8 mouse cellular contexts compared by ENCODE assay signal in the genomic region with DNA sequence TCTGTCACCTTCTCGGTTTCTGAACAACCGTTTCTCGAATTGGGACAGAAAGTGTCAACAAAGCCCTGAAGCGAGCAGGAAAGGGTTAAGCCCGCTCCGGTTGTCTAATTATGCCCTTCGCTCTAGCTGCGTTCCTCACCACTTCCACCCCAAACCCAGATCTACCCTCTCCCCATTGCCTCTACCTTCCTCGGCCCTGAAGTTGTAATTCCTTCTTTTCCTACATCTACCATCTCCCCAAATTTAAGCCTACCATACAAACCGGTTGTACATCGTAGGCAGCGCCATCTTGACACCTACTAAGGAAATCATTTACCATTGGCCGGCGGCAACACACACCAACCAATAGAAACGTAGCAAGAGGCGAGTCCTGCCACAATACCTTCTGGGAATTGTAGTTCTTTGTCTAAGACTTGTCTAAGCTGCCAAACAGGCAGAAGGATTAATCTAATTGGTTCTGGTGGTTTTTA. TPM values are rescaled to one million over a fixed set of nuclear protein-coding genes. Genes with fewer than 3 reads are reported as not detected.
DNase-seq lines count a peak whose midpoint lies in the region; ATAC-seq lines count a peak whose summit lies in the region.

Med24 (minus strand) TSS at position 317 of the 470 bp plus-strand sequence.

- H3K9me3 ChIP-seq in hindbrain, embryonic 15.5 days = no peaks in the 10 kb centered on the region

- peak; percentile 93 for DNase-seq in ZHBTc4 (ENCODE audit: low read depth, low spot score)
- DNase-seq in cerebellum, postnatal 25 days = peak; percentile 86 to 88
- DNase-seq in frontal cortex, postnatal 36 days (ENCODE audit: low spot score in 2 of 2) = peak; percentile 82 to 95
- peak; percentile 91 for DNase-seq in left cerebral cortex, adult 11 months (ENCODE audit: low spot score)
- peak; percentile 90 to 91 for DNase-seq in lung, postnatal 4 days
- DNase-seq in right cerebral cortex, postnatal 14 days = peak; percentile 77
- DNase-seq in yolk sac, embryonic 10.5 days (ENCODE audit: low spot score) = peak; percentile 91

- ATAC-seq in hindbrain, embryonic 15.5 days (ENCODE audit: low FRiP score, low read depth) = peak; percentile 96

- H3K9ac ChIP-seq in hindbrain, embryonic 15.5 days = peak within 1 kb of the TSS; percentile 65

- H3K27me3 ChIP-seq in hindbrain, embryonic 15.5 days = no peaks in the 10 kb centered on the region

- H3K36me3 ChIP-seq in hindbrain, embryonic 15.5 days = peaks cover 18% of the 10 kb centered on the region

- peaks cover 18% of the 10 kb centered on the region for H3K4me1 ChIP-seq in hindbrain, embryonic 15.5 days (replicated peaks)

- WGBS in hindbrain, embryonic 15.5 days = under 1% methylated on average over 16 of the region's 16 CpGs

- H3K4me3 ChIP-seq in hindbrain, embryonic 15.5 days = peak within 1 kb of the TSS; percentile 75

- H3K4me2 ChIP-seq in hindbrain, embryonic 15.5 days = peak within 1 kb of the TSS; percentile 58

- peak within 1 kb of the TSS; percentile 87 for H3K27ac ChIP-seq in hindbrain, embryonic 15.5 days (replicated peaks)

RNA-seq across cellular contexts. Expression of gene Med24, which starts in this region (rescaled TPM):
- 67.0 and 70.3 TPM in 2 replicates for polyA plus RNA-seq in hindbrain, embryonic 15.5 days (2015; fragmentation: Nextera tagmentation; extraction: Ambion mirVana)

Comparison
In these comparisons a context has a peak if more than half of its experiments do, and no peak if none do; other contexts are left out.
1. Peak in every context shown above with its lines: DNase-seq, ATAC-seq, H3K4me3 ChIP-seq and H3K27ac ChIP-seq.